Mouse (Mus musculus): ENCODE measurements around the gene Hoxa6. TPM values are rescaled to one million over a fixed set of nuclear protein-coding genes. Genes with fewer than 3 reads are reported as not detected.

Gene Hoxa6
- total and polyA plus RNA-seq, 3 experiments = not detected

DNA sequence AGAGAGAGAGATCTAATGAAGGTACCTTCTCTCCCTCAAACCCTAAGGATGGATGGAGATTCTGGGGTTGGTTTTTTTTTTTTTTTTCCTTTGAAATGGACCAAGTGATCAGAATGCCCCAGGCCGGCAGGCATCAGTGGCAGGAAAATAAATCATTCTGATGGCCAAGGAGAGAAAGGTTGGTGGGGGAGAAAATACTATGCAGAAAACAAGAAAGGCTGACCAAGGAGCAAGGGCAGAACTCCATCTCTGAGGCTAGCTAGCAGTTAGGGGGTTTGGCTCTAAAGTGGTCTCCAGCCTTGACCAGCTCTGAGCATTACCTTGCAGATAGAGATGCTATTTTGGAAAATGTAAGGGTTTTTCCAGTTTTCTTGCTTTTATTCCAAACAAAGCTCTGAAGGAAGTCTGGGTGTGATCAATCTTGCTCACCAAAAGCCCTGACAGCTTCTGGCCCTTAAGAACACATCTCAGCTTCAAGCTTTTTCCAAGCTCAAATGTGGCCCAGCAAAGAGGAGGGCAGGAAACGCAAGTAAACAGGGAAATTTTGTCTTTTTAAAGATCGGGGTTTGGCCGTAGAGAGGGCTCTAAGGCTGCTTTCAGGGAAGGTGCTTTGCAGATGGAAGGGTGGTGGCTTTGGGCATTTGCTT is 42.0 kb downstream of the Hoxa6 start:
- Histone ChIP-seq H3K4me1 (ENCODE audit: control insufficient read depth in 1 of 2, insufficient read depth in 2 of 2, low read length in 2 of 2) (no peaks in the 10 kb centered on the region), H3K9ac (ENCODE audit: control insufficient read depth, low read depth, low read length, poor library complexity, severe bottlenecking) (no peak overlapping the region), H3K9me3 (replicated peaks; ENCODE audit: insufficient read depth, low read length) (no peaks in the 10 kb centered on the region), H3K36me3 (ENCODE audit: control insufficient read depth in 1 of 2, insufficient read depth in 2 of 2, low read length in 2 of 2) (no peaks in the 10 kb centered on the region), H3K79me2 (ENCODE audit: control insufficient read depth, insufficient read depth, low read length, poor library complexity) (no peaks in the 10 kb centered on the region), H3K27ac (ENCODE audit: control insufficient read depth, low read depth, low read length) (no peak overlapping the region), H3K4me3 (ENCODE audit: control insufficient read depth in 1 of 2, insufficient read depth in 1 of 2, low read depth in 2 of 2, low read length in 2 of 2) (no peak overlapping the region), H3K27me3 (ENCODE audit: control insufficient read depth in 1 of 2, insufficient read depth in 2 of 2, low read length in 2 of 2) (no peaks in the 10 kb centered on the region)
- no peak for DNase-seq (ENCODE audit: low read depth, low spot score)
- TF ChIP-seq JUND (IDR thresholded peaks at IDR 0.05; ENCODE audit: low read depth, low read length) (no peak), NRF1 (IDR thresholded peaks at IDR 0.05; ENCODE audit: insufficient read depth, low read depth, low read length, poor library complexity, severe bottlenecking) (no peak), UBTF (IDR thresholded peaks at IDR 0.05; ENCODE audit: borderline replicate concordance, insufficient read depth, low read depth, low read length) (no peak), EP300 (IDR thresholded peaks at IDR 0.05; ENCODE audit: low read depth in 1 of 2, low read length in 2 of 2) (no peak), ZNF384 (IDR thresholded peaks at IDR 0.05; ENCODE audit: low read depth, low read length) (no peak), POLR2A (IDR thresholded peaks at IDR 0.05; ENCODE audit: control insufficient read depth in 1 of 2, insufficient read depth in 1 of 2, low read depth in 1 of 2, low read length in 2 of 2, poor library complexity in 1 of 2) (no peak), E2F4 (IDR thresholded peaks at IDR 0.05; ENCODE audit: borderline replicate concordance, low read depth, low read length) (no peak), GABPA (IDR thresholded peaks at IDR 0.05; ENCODE audit: low read depth, low read length) (no peak), HCFC1 (IDR thresholded peaks at IDR 0.05; ENCODE audit: low read depth, low read length) (no peak), RCOR1 (IDR thresholded peaks at IDR 0.05; ENCODE audit: low read depth, low read length) (no peak), USF2 (IDR thresholded peaks at IDR 0.05; ENCODE audit: borderline replicate concordance in 1 of 2, insufficient read depth in 1 of 2, low read depth in 1 of 2, low read length in 2 of 2) (no peak), SMC3 (IDR thresholded peaks at IDR 0.05; ENCODE audit: low read depth, low read length) (no peak), TCF12 (IDR thresholded peaks at IDR 0.05; ENCODE audit: low read depth, low read length) (no peak), MXI1 (IDR thresholded peaks at IDR 0.05; ENCODE audit: low read depth, low read length) (no peak)

DNA sequence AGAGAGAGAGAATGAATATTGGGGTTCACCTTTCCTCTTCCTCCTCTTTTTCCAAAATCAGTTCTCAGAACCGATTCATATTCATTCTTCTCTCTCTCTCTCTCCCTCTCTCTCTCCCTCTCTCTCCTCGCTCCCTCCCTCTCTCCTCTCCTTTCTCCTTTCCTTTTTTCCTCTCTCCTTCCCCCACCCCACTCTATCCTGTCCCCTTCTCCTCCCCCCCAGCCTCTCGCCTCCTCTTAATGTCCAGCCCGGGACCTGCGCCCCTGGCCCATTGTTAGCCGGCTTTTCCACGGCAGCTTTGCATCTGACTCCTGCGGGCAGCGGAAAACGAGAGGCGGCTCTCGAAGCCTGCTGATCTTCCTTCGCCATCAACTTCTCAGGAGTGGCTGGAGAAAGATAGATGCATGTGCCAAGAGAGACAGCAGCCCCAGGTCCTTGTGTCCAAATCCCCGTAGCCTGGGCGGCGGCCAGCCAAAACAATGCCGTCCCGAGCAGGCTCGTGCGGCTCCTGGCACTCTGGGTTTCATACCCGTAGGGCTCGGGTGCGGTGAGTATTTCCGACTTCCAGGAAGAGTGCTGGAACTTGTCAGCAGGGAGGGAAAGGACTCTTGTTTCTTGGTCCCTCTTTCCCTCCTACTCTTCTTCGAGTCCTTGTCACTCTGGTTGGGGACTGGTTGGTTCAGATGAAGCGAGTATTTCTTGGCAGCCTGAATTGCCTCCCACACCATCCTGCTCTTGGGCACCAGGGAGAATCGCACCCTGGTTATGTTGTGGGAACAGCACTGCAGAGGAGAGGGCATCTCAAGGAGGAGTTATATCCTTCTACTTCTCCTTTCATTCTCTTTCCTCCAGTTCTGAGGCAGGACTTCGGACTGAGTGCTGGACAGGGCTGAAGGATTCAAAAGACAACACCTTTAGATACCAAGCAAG is 42.8 kb downstream of the Hoxa6 start:
- Histone ChIP-seq H3K27ac (ENCODE audit: control insufficient read depth, low read depth, low read length) (no peak overlapping the region), H3K79me2 (ENCODE audit: control insufficient read depth, insufficient read depth, low read length, poor library complexity) (no peaks in the 10 kb centered on the region), H3K4me3 (ENCODE audit: control insufficient read depth in 1 of 2, insufficient read depth in 1 of 2, low read depth in 2 of 2, low read length in 2 of 2) (no peak overlapping the region), H3K36me3 (ENCODE audit: control insufficient read depth in 1 of 2, insufficient read depth in 2 of 2, low read length in 2 of 2) (no peaks in the 10 kb centered on the region), H3K27me3 (ENCODE audit: control insufficient read depth in 1 of 2, insufficient read depth in 2 of 2, low read length in 2 of 2) (no peaks in the 10 kb centered on the region), H3K9me3 (replicated peaks; ENCODE audit: insufficient read depth, low read length) (no peaks in the 10 kb centered on the region), H3K9ac (ENCODE audit: control insufficient read depth, low read depth, low read length, poor library complexity, severe bottlenecking) (no peak overlapping the region), H3K4me1 (ENCODE audit: control insufficient read depth in 1 of 2, insufficient read depth in 2 of 2, low read length in 2 of 2) (no peaks in the 10 kb centered on the region)
- TF ChIP-seq MYC (IDR thresholded peaks at IDR 0.05; ENCODE audit: low read depth, low read length) = no peak
- TF ChIP-seq NELFE (IDR thresholded peaks at IDR 0.05; ENCODE audit: low read depth, low read length) = no peak
- no peak for TF ChIP-seq ZKSCAN1 (IDR thresholded peaks at IDR 0.05; ENCODE audit: low read depth, low read length)
- no peak for TF ChIP-seq TCF12 (IDR thresholded peaks at IDR 0.05; ENCODE audit: low read depth, low read length)
- TF ChIP-seq USF2 (IDR thresholded peaks at IDR 0.05; ENCODE audit: borderline replicate concordance in 1 of 2, insufficient read depth in 1 of 2, low read depth in 1 of 2, low read length in 2 of 2) = no peak
- no peak for TF ChIP-seq SIN3A (IDR thresholded peaks at IDR 0.05; ENCODE audit: low read length)
- no peak for TF ChIP-seq EP300 (IDR thresholded peaks at IDR 0.05; ENCODE audit: low read depth in 1 of 2, low read length in 2 of 2)
- TF ChIP-seq ZMIZ1 (IDR thresholded peaks at IDR 0.05; ENCODE audit: low read depth, low read length) = no peak
- no peak for TF ChIP-seq HCFC1 (IDR thresholded peaks at IDR 0.05; ENCODE audit: low read depth, low read length)
- TF ChIP-seq MYB (IDR thresholded peaks at IDR 0.05; ENCODE audit: low read depth, low read length) = no peak
- TF ChIP-seq CHD1 (IDR thresholded peaks at IDR 0.05; ENCODE audit: low read depth, low read length) = no peak
- TF ChIP-seq ZC3H11A (IDR thresholded peaks at IDR 0.05; ENCODE audit: low read depth, low read length) = no peak
- no peak for TF ChIP-seq POLR2AphosphoS5 (IDR thresholded peaks at IDR 0.05; ENCODE audit: borderline replicate concordance, low read depth, low read length)
- TF ChIP-seq CHD2 (IDR thresholded peaks at IDR 0.05; ENCODE audit: low read length) = no peak
- TF ChIP-seq MXI1 (IDR thresholded peaks at IDR 0.05; ENCODE audit: low read depth, low read length) = no peak
- no peak for DNase-seq (ENCODE audit: low read depth, low spot score)

All from MEL (cell line).